Mouse (Mus musculus) frontal cortex, postnatal 36 days (tissue): Measurements from ENCODE around the gene Mybpc2.
A peak's percentile ranks its signal among the peaks of the same experiment; 100 is the strongest.

Experiments
- DNase-seq, 2 experiments: peaks; one replicate each; pipeline ENCODE4 v3.0.0; 2022; ENCODE audit warnings: low spot score in 2 of 2

The Mybpc2 gene

DNA sequence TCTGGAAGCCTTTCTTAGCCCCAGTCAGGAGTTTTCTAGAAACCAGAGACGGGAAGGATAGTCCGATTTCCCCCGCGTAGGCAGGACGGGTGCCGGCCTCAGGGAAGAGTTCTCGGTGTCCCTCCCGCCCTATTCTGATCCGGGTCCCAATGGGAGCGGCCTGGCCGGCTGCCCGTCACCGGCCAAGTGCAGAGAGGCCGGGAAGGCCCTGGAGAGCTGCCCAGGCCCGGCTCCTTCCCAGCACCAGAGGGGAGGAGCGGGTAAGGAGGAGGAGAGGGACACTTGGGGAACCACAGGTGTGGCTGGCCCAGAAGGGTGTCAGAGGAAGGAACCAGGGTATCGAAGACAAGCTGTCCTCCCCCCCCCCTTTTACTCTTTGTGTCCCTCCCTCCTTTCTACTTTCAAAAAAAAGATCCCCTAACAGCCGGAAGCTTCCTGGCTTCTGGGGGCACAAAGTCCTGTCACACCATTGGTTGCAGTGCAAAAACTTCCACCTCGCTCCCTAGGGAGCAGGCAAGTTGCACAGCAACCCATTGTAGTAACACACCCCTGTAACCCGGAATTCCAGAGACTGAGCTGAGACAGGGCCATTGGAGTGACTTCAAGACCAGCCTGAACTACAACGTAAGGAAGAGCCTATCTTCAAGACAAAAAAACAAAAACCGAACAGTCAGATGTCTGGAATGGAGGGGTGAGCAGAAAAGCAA, 823 bp upstream of the Mybpc2 start:
- DNase-seq: peak in 1 of 2 experiments; percentile 50

DNA sequence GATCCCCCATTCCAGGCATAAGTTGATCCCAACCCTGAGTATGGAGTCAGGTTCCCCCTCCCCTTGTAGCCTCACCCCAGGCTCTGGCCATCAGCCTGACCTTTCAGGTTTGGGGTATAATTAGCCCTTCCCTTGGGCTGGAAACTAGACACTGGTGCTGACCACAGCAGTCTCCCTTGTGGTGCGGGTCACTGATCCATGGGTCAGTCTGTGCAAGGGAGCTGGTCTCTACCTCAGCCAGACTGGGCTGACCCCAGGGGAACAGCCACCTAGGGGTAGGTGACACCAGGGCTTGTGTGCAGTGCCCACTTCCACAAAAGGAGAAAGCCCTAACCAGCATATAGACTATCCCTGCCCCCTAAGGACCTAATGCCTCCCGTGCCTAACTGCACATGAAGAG, 1.4 kb downstream of the Mybpc2 start:
- no peak for DNase-seq

DNA sequence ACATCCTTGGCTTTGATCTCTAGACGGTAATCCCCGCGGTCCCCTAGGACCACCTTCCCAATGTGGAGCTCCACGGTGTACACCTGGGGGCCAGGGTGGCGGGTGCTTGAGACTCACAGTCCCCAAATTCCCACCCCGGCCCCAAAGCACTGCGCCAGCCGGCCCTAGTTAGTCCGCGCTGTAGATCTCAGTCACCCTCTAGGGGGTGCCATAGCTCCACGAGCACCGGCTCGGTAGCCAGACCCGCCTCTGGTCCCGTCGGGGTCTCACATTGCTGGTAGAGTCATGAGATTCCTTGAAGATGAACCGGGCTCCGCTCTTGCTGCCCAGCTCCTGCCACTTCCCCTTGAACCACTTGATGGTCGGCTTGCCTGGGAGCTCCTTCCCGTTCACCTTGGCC, 2.7 kb downstream of the Mybpc2 start:
- DNase-seq: peak; percentile 27 to 43

DNA sequence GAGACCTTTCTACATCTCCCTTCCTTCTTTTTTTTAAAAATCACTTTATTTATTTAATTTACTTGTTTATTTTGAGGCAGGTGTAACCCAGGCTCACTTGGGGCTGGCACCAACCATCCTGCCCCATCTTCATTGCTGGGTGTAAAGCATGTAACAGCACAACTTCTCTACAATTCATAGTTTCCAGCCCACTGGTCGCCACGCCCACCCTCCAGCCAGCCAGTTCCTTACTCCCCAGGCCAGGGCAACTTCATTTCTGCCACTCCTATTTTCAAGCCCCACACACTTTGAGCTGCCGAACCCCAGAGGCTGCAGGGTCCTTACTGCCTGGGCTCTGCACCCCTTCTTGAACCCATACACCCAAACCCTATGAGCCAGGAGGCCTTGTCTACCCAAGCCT, 3.5 kb downstream of the Mybpc2 start:
- DNase-seq: no peak

DNA sequence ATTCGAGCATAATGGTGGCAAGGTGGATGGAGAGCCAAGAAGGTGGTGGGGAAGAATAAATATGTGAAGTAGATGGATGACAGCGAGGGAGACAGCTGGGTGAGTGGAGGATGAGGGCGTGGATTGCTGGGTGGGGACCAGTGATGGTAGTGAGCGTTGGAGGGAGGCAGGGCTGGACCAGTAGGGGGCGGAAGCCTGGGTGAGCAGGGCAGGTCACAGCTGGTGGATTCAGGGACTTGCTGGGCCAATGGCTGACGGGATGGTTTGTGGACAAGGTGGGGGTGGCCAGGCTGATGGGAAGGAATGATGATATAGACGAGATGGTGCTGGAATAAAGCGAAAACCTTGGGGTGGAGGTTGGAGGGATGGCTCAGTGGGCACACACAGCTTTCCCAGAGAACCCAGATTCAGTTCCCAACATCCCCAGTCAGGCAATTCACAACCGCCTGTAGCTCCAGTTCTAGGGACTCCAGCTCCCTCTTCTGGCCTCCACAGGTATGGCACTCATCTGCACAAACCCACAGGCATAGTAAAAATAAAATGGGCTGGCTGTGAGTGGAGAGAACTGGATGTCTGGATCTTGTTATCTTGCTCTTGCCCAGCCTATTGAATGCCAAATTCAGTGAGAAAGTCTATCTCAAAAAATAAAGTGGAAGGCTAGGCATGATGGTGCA, 5.1 kb downstream of the Mybpc2 start:
- DNase-seq: no peak

DNA sequence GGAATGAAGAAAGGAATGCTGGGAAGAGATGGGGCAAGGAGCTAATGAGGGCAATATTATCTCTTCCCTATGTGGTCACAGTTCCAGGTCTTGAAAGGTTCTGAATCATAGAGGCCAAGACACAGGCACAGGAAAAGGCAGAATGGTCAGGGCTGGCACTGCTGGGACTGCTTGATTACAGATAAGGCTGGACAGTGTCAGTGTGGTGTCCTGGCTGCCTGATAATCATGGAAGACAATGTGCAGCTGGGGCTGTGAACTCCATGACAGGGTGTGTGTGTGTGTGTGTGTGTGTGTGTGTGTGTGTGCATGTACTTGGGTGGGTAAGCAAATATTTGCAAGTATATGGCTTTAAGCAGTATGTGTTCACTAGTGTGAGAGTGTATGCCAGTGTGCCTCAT, 17.0 kb downstream of the Mybpc2 start:
- DNase-seq: no peak

DNA sequence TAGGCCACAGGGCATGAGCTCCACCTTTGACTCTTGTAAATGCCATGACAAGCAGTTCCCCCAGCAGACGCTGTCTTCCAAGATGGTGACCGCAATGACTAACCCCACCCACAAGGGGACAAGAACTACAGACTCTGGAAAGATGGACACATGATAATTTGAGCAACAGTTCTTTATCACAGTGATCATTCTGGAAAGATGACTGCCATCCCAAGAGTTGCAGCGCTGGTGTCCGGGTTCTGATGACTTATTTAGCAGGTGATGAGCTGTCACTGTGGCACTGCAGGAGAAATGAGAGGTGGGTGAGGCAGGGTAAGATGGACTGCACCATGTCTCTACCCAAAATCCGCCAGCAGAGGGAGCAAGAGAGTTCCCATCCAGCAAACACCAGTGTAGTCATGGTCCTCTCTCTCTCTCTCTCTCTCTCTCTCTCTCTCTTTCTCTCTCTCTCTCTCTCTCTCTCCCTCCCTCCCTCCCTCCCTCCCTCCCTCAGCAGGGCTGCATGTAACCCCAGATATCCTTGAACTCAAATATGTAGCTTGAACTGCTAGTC, 22.8 kb downstream of the Mybpc2 start:
- DNase-seq: peak; percentile 75 to 76

DNA sequence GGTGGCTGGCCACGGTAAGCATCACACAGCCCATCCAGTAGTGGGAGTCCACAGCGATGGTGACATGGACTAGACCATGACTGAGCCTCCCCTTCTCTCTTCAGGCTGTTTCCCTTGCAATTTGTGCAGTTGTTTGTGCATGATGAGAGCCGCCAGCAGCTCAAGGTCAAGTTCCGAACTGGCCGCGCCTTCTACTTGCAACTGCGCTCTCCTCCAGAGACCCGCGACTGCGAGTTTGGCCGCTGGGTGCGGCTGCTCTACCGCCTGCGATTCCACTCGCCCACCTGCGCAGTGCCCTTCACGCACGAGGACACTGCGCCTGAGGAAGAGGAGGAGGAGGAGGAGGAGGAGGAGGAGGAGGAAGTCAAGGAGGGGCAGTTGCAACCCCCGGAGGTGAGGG, 24.4 kb downstream of the Mybpc2 start:
- DNase-seq: no peak

DNA sequence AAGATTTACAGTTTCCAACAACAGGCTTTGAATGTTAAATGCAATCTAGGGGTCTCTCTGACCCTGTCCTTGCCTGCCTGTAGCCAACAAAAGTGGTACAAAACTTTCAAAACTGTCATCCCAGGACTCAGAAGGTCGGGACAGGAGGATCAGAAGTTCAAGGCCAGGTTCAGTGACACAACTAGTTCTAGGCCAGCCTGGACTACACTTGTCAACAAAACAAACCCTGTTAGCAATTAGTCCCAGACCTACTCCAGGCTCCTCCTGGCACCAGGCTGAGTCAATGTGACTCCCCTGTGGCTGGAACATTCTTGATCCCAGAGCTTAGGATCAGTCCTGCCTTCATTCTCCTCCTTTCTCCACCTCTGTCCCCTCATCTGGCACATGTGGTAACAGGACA, 25.5 kb downstream of the Mybpc2 start:
- no peak for DNase-seq

DNA sequence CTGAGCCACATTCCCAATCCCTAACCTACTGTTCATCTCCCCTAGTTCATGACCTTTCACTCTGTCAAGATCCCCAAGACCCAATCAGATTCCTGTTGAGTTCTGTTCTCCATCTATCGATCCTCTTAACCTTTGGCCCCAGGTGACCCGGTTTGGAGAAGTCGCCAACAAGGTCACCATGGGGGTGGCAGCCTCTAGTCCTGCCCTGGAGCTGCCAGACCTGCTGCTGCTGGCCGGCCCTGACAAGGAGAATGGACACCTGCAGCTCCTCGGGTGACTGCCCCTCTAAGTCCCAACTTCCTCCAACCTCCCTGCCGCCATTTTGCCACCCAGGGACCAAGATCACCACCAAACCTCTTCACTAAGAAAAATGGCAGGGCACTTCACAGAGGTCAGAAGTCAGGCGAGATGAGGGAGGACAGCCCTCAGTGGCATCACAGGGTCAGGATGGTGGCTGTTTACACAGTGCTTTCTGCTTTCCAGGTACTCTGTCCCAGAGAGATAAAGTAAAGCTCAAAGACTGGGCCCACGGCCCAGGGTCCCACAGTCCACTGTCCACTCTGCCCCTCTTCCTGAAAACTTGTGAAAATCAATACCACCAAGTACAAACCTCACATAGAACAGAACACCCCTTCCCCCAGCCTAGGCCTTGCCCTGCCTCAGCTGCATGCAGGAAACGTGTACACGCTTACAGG, 26.9 kb downstream of the Mybpc2 start:
- DNase-seq: no peak

DNA sequence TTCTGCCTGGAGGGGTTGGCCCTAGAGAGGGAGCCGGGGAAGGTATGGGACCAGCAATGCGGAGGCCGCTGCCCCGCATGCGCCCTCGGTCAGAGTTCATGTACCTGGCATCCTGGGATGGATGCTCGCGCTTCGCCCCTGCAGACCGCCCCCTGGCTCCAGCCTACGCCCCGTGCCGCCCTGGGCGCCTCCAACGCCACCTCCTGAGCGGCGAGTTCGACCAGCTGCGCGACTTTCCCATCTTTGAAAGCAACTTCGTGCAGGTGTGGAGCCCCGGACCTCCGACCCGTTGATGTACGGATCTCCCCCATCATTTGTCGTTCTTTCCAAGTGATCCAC, 27.7 kb downstream of the Mybpc2 start:
- DNase-seq: no peak

DNA sequence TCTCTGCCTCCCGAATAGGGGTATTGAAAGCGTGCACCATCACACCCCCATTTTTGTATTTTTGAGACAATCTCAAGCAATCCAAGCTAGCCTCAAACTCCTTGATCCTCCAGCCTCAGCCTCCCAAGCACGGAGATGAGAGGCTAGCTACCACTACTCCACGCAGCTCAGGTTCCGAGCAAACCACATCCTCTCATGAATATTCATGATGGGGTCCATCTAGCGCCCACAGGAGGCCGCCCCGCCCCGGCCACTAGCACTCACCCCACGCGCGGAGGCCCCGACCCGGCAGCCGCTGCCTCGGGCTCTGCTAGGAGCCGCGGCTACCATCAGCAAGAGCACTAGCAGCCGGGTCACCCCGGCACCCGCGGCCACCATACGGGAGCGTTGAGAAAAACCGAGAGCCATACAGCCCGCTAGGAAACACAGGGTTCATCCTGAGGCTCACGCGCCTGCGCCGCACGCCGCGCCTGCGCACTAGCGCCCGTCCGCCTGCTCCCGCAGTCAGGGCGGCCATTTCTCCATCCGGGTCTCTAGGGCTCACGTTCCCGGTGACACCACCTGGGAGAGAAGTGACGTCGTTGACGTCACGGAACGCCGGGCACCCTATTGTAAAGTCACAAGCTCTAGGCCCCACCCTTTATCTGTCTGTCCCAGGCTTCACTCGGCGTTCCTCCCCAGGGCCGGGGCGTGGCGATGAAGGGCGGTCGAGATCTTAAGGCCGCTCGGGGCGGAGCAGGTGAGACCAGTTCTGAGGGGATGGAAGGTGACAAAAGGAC, 28.3 kb downstream of the Mybpc2 start, which contains the start of the genes Emc10 and Fam71e1:
Emc10 (minus strand) TSS at position 538 of the 779 bp plus-strand sequence.
Fam71e1 (plus strand) TSS at position 590 of the 779 bp plus-strand sequence.
- peak; percentile 99 for DNase-seq

DNA sequence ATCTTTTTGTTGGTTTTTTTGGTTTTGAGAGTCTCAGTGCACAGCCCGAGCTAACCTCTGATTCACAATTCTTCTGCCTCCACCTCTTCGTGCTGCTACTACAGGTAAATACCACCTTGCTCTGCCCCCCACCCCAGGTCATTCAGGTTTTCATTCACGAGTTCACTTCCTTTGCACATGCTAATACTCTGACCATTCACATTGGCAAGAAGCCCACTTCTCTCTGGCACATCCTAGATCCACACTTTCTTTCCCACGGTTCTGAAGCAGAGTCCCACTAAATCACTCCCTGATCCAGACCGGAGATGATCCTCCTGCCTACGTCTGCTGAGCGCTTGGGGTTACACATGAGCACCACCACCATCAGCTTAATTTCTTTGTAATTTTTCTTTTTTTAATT, 29.4 kb downstream of the Mybpc2 start:
- no peak for DNase-seq

DNA sequence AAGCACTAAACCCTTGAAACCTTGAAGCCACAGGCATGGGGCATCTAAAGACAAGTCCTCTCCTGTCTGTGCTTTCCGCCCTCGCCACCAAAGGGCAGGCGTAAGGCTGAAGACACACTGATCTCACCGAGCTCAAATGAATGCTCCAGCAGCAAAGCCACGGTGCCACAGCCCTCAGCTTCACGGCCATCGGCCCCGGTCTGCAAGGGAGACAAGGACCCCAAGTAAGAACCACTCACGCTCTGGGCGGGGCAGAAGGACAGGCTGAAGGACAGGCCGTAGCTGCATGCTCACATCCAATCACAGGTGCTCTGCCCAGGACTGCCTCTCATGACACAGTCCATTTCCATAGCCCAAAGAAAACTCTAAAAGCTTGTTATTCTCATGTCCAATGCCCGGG, 29.8 kb downstream of the Mybpc2 start:
- DNase-seq: no peak

DNA sequence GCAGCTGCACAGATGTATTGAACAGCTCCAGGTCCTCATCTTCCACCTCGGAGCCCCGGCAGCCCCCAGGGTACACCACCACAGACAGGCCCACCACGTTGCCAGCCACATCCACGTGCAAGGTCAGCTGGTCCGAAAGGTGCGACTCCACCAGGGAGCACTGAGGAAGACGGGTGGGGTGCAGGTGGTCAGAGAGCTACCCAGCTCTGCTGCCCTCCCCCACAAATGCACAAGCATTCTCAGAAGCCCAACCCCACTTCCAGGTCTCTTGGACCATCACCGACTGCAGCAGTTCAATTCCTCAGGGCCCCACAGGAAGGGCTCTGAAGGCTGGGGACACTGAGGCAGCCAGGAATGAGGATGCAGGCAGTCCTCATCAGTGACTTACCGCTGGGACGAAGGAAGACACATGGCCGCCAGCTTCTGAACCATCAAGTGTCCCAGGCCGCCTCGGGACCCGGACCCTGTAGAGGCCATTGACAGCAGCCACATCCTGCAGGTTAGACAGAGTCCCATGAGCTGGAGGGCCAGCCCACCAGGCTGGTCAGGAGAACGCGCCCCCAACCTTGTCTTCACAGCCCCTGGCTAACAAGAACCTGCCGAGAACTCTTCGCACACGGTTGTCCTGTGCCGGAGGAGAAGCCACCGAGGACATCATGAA, 32.2 kb downstream of the Mybpc2 start:
- no peak for DNase-seq

DNA sequence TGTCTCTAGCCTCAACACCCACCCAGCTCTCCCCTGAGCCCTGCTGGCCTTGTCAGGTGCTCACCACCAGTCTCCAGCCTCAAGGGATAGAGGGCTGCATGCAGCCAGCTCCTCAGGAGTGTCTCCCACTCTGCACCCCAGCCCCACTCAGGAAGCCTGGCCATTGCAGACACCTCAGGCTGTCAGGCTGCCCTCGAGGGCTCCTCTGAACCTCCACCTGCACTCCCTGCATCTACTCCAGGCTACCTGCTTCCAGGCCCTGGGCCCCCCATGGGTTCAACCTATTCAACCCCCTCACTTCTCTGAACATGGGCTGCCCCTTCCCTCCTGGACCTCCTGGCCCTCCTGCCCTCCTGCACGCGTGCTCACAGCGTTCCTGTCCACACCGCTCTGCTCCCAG, 33.1 kb downstream of the Mybpc2 start:
- no peak for DNase-seq

DNA sequence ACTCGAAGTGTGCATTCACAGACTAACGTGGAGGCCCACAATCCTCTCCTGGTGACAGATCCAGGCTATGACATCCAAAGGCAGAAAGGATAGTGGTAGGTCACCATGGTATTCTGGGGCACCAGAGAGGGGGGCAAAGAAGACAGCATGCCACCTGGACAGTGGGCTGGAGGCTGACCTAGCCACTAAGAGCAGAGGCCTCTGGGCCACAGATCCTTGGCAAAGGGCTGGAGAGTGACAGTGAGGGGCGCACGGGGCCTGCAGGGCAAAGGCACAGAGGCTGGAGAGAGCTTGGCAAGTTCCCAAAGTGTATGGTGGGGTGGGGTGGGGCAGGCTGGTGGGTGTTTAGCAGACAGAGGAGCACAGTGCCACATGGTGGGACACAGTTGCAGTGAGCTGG, 34.2 kb downstream of the Mybpc2 start:
- no peak for DNase-seq

DNA sequence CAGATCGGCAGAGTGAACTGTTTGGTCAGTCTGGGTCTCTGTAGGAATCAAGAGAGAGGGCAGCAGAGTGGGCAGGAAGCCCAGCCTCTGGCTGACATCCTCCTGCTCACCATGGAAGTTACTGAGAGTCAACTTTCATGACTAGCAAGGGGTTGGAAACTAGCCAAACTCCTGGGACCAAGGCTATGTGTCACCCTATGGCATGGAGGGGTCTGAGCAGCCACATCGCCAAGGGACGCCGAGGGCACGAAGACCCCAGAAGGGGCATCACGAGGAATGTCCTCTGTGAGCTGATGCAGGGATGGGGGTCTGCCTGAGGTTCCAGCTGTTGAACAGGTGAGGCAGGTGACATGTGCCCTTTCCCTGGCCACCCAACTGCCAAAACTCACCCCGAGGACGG, 35.9 kb downstream of the Mybpc2 start:
- no peak for DNase-seq

DNA sequence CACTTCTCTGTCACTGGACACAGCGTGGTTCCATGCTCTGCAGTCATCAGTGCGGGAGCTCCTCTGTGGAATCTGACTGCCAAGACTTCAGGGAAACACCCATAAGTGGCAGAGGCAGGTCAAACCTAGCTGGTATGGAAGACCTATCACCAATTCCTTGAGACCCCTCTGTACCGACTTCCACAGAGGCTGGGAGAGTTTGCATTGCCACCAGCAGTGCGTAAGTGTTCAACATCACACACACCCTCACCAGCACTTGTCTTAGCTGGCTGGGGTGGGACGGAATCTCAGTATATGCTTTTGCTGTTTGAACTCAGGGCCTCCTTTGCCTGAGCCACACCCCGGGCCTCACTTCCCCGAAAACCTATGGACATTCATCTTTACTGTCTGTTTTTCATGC, 36.5 kb downstream of the Mybpc2 start:
- DNase-seq: no peak

DNA sequence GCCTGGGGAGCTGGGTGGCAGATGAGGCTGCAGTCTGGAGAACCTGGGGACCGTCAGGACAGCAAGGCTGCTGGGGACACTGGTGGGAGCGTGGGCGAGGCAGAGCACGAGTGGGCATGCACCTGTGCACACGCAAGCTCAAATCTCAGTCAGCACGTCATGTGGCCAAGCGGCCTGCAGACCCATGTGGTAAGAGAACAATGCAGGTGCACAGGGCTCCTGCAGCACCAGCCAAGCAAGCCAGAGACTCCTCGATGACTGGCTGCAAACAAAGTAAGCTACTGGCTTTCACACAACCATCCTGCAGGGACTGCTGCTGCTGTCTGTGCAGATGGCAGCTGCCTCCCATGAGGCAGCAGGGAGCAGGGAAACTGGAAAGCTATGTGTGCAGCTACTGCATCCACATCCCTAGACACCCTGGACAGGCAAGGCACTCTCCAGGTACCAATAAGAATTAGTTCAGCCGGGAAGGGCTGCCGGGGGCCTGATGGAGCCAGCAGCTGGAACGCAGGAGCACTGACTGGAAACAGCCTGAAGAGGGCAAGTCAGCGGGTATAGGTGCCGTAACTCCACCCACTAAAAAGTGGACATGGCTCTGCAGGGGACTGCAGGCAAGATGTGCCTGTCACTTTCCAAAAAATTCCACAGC, 37.4 kb downstream of the Mybpc2 start:
- DNase-seq: no peak
